Mouse (Mus musculus) Patski (cell line): ENCODE measurements around the gene Unc5cl. TPM values are rescaled to one million over a fixed set of nuclear protein-coding genes. Genes with fewer than 3 reads are reported as not detected.

Experiments
- ATAC-seq: fragments of 100-300 bp; one replicate; pipeline ENCODE4 v1.8.0; 2021
- CTCF ChIA-PET: fragments of 350-600 bp; sonication (Branson Sonifier 250); formaldehyde crosslinking; loops from one replicate; lab custom pipeline; 2022; ENCODE audit warnings: inconsistent platforms; lab: Charles Lee
- POLR2A ChIA-PET: fragments of 350-600 bp; sonication (Branson Sonifier 250); formaldehyde crosslinking; loops from one replicate; lab custom pipeline; 2022; ENCODE audit warnings: antibody characterized with exemption, inconsistent platforms; lab: Charles Lee
- DNase-seq: peaks from one replicate; pipeline ENCODE4 v3.0.0-alpha.2; 2011; ENCODE audit warnings: low read depth, low spot score
- H3K27me3 ChIP-seq: fragments of 371-371 bp; one replicate; pipeline ENCODE4 v1.5.1; 2021
- CTCF ChIP-seq: fragments of 100-300 bp; IDR thresholded peaks from one replicate; pipeline ENCODE4 v1.5.1; 2021
- in situ Hi-C: fragments of 300-500 bp; cut with MboI; formaldehyde crosslinking; loops from 3 replicates; pipeline ENCODE4 v1.11.1; 2018; ENCODE audit warnings: low pct_unique_long_range_greater_than_20kb, mixed read lengths
- polyA plus RNA-seq: library from polyadenylated mRNA; unstranded; gene quantifications from one replicate; pipeline ENCODE4 v1.2.3, GENCODE M21; 2021

Gene Unc5cl
- polyA plus RNA-seq, 1 experiment from 2014 or later = 0.05 TPM

DNA sequence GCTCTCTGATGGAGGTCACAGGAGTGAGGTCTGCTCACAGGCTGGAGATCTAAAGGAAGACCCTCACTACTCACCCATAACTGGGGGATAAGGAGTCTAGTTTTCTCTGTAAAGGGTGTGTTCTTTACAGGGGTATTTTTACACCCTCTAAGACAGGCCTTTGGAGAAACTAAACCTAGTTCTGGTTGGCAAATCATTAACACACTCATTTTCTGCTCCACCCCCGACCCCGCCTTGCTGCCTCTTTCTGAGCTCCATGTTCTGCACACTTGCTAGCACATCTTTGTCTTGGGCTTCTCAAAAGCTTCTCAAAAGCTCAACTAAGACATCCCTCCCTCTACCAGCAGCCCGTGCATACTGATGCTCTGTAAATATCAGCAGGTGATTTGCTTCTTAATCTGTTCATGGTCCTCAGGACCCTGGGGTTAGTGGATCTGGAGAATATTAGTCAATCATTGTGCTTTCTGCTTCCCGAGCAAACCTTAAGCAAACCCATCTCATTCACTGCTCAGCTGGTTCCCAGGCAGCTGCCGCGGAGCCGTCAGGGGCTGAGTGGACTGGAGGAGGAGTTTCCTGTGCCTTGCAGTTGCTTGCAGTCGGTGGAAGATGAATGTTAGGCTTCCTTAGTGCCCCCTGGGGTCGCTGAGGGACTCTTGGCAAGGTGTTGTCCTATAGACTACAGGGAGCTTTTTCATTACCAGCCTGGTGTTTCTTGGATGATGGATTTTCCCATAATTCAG is 101.7 kb downstream of the Unc5cl start:
- no peak for TF ChIP-seq CTCF
- POLR2A ChIA-PET = no interaction called here
- ATAC-seq = no peak
- CTCF ChIA-PET = interaction anchor here (1.0 kb wide), 1 partner anchor 38 kb away, joined by 3 read pairs; no protein-coding TSS in a partner anchor
- H3K27me3 ChIP-seq = peaks cover 10% of the 10 kb centered on the region
- DNase-seq = no peak
- in situ Hi-C loops = no loop called here

DNA sequence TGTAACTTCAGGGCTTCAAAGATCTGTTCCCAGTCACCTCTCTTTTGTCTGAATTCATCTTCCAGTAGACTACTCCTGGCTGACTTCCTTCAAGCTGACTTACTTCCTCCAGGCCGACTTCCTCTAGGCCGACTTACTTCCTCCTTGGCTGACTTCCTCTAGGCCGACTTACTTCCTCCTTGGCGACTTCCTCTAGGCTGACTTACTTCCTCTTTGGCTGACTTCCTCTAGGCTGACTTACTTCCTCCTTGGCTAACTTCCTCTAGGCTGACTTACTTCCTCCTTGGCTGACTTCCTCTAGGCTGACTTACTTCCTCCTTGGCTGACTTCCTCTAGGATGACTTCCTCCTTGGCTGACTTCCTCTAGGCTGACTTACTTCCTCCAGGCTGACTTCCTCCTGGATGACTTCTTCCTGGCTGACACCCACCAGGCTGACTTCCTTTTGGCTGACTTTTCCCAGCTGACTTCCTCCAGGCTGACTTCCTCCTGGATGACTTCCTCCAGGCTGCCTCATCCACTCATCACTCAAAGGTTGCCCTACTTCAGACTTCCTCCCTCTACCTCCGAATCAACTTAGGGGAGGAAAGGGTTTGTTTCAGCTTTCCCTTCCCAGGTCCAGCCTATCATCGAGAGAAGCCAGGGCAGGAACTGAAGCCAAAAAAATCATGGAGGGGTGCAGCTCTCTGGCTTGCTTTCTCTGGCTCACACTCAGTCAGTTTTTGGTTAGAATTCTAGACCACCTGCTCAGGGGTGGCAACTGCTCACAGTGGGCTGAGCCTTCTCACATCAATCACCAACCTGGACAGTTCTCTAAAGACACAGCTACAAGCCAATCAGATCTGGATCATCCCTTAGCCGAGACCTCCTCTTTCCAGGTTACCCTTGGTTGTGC is 103.4 kb downstream of the Unc5cl start:
- ChIA-PET POLR2A (no interaction called here), CTCF (no interaction called here)
- no peak for ATAC-seq
- in situ Hi-C loops = no loop called here
- TF ChIP-seq CTCF = no peak
- DNase-seq = no peak
- H3K27me3 ChIP-seq = peaks cover 7% of the 10 kb centered on the region

- DNase-seq (no peak), ATAC-seq (no peak)
- ChIA-PET POLR2A (no interaction called here), CTCF (no interaction called here)
- TF ChIP-seq CTCF = no peak
- H3K27me3 ChIP-seq = no peaks in the 10 kb centered on the region
- in situ Hi-C loops = no loop called here
Measured at GRCm38 (mm10) chr17:48564931-48565330, 110.2 kb downstream of the Unc5cl start.

DNA sequence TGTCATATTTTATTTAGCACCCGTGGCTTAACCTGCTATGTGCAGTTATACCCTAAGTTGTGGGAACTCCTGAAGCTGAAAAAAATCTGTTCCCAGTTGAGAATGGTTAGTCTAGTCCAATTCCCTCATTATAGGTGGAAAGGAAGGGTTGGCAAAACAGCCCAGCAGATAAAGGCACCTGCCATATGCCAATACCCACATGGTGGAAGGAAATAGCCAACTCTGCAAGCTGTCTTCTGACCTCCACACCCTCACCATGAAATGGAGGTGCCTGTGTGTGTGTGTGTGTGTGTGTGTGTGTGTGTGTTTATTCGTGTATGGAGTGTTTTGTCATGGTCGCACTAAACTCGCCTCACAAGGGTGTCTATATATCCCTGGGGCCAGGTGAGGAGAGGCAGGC is 115.0 kb downstream of the Unc5cl start:
- no peak for ATAC-seq
- no peak for DNase-seq
- CTCF ChIA-PET = interaction anchor here (0.8 kb wide), 1 partner anchor 32 kb away, joined by 3 read pairs; no protein-coding TSS in a partner anchor
- POLR2A ChIA-PET = no interaction called here
- TF ChIP-seq CTCF = no peak
- no peaks in the 10 kb centered on the region for H3K27me3 ChIP-seq
- in situ Hi-C loops = no loop called here

DNA sequence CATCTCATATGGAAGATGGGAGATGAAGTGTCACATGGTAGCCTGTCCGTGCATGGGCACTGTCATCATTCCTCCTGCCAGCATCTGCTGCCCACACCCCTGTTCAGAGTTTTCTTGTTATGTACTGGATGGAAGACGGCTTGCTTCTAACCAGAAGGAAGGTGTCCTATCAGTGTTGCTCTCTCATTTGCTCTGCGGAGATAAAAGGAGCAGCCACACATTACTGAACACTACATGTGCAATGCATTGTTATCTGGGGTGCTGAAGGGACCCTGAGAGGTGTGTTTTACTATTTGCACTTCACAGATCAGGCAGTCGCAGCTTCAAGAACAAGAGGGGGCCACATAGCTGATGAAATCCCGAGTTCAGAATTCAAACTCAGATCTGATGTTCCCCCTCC is 126.5 kb downstream of the Unc5cl start:
- ChIA-PET CTCF (no interaction called here), POLR2A (no interaction called here)
- no peak for ATAC-seq
- DNase-seq = no peak
- in situ Hi-C loops = no loop called here
- peaks cover 5% of the 10 kb centered on the region for H3K27me3 ChIP-seq
- TF ChIP-seq CTCF = no peak

DNA sequence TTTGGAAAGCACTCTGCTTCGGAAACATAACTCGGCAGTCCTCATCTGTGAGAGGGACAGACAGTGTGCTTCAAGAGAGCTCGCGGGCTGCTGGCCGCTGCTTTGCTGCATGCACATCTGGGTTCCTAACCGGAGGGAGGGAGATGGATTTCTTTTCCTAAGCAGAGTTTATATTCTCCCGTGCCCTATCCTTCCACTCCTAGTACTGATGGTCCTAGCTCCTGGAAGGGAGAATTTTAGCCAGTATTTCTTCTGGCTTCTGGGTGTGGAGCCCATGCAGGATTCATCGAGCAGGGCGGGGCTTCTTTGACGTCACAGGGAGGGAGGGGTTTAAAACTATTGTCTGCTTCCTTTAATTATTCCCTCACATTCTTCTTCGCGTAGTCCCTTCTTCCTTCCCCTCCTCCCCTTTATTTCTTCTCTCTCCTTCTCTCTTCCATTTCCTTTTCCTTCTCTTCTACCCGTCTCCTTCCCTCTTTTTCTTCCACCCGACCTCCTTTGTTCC is 127.8 kb downstream of the Unc5cl start:
- ChIA-PET POLR2A (no interaction called here), CTCF (no interaction called here)
- DNase-seq (no peak), ATAC-seq (no peak)
- in situ Hi-C loops = no loop called here
- peaks cover 5% of the 10 kb centered on the region for H3K27me3 ChIP-seq
- TF ChIP-seq CTCF = no peak

GRCm38 (mm10) chr17:48583401-48583800 is 128.7 kb downstream of the Unc5cl start:
- ATAC-seq = no peak
- in situ Hi-C loops = no loop called here
- ChIA-PET CTCF (no interaction called here), POLR2A (no interaction called here)
- no peak for TF ChIP-seq CTCF
- no peak for DNase-seq
- peaks cover 5% of the 10 kb centered on the region for H3K27me3 ChIP-seq

DNA sequence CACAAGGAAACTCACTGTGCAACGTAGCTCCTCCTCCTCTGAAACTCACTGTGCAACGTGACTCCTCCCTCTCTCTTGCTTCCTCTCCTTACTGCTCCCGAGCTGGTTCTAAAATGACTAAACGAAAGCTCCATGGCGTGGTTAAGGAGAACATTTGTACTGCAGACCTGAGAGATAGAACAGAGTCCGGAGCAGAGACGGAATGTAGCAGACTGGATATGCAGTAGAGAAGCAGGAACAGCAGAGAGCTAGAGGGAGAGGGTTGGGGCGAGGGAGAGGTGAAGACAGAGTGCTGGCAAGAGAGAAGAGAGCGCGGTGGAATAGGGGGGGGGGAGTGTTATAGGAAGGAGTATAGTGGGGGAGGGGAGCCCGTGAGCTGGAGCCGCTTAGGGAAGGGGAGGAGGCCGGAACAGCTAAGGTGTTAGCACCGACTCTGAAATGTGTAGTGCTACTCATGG is 131.2 kb downstream of the Unc5cl start:
- peaks cover 5% of the 10 kb centered on the region for H3K27me3 ChIP-seq
- ChIA-PET CTCF (interaction anchor here (0.6 to 0.9 kb wide), 2 partner anchors 24 to 1555 kb away, joined by 3 read pairs; no protein-coding TSS in a partner anchor), POLR2A (no interaction called here)
- no peak for ATAC-seq
- TF ChIP-seq CTCF = no peak
- no peak for DNase-seq
- in situ Hi-C loops = no loop called here

- in situ Hi-C loops = no loop called here
- CTCF ChIA-PET = interaction anchor here (1.2 to 2.1 kb wide), 2 partner anchors 9 to 13 kb away, joined by 3 to 4 read pairs; no protein-coding TSS in a partner anchor
Measured at GRCm38 (mm10) chr17:48588674-48589073, 134.0 kb downstream of the Unc5cl start.

More at GRCm38 (mm10) chr17:48588674-48589073, 134.0 kb downstream of the Unc5cl start:
- DNase-seq (no peak), ATAC-seq (no peak)
- TF ChIP-seq CTCF = no peak
- no peaks in the 10 kb centered on the region for H3K27me3 ChIP-seq
- POLR2A ChIA-PET = no interaction called here

Other genes starting within 250 kb of the Unc5cl start
- not detected for gene Trem1, start 222.1 kb upstream of the Unc5cl start, polyA plus RNA-seq
- gene Trem3, start 207.1 kb upstream of the Unc5cl start, polyA plus RNA-seq = 0.06 TPM
- not detected for gene Treml4, start 190.6 kb upstream of the Unc5cl start, polyA plus RNA-seq
- gene Treml2, start 155.4 kb upstream of the Unc5cl start, polyA plus RNA-seq = not detected
- gene B430306N03Rik, start 138.8 kb upstream of the Unc5cl start, polyA plus RNA-seq = 0.03 TPM
- 0.45 TPM for gene Trem2, start 108.5 kb upstream of the Unc5cl start, polyA plus RNA-seq
- not detected for gene Treml1, start 95.0 kb upstream of the Unc5cl start, polyA plus RNA-seq
- 57.3 TPM for gene Nfya, start 45.0 kb upstream of the Unc5cl start, polyA plus RNA-seq
- gene Oard1, start 44.9 kb upstream of the Unc5cl start, polyA plus RNA-seq = 37.7 TPM
- gene Apobec2, start 22.0 kb upstream of the Unc5cl start, polyA plus RNA-seq = 0.10 TPM
- 0.06 TPM for gene Tspo2, start 3.4 kb upstream of the Unc5cl start, polyA plus RNA-seq